Mouse (Mus musculus) erythroblast, embryonic 14.5 days (primary cell): Measurements from ENCODE around the gene Zfp941.

ENCODE experiments used
- GATA1 ChIP-seq: IDR thresholded peaks from 2 replicates; pipeline ENCODE4 v1.6.1; 2012; ENCODE audit warnings: low read length, inconsistent platforms, mixed read lengths
- TAL1 ChIP-seq: IDR thresholded peaks from 3 replicates; pipeline ENCODE4 v1.6.1; 2012; ENCODE audit warnings: low read length, inconsistent platforms, mixed read lengths

DNA sequence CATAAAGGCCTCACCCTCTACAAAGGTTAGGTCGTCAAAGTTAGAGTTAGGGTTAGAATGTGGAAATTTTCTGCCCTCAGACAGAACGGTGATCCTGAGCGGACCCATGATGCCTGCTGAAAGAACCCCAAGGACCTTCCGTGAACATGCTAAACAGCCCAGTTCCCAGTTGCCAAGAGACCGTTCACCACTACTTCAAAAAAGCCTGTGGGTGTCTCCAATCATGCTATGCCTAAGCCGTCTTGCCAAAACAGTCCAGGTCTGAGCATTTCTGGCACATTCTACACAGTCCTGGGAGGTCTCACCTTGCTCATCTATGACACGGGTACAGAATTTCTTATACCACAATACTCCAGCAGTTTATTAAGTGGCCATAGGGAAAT, 33.9 kb downstream of the Zfp941 start:
- TF ChIP-seq GATA1 (no peak), TAL1 (no peak)
